Mouse (Mus musculus): ENCODE data around the gene Tspan11. TPM values are rescaled to one million over a fixed set of nuclear protein-coding genes. Genes with fewer than 3 reads are reported as not detected.

Gene Tspan11
- polyA plus RNA-seq, 1 experiment from 2014 or later, result 3.2 TPM

- H3K9me3 ChIP-seq (ENCODE audit: control insufficient read depth, low read length), result no peaks in the 10 kb centered on the region
These were observed 93.1 kb downstream of the Tspan11 start for GRCm38 (mm10) chr6:127980381-127981045.

GRCm38 (mm10) chr6:127981176-127981575, 93.8 kb downstream of the Tspan11 start:
- no peak overlapping the region for H3K9ac ChIP-seq (ENCODE audit: low read depth, low read length)
- H3K36me3 ChIP-seq (ENCODE audit: control insufficient read depth, insufficient read depth, low read length), result no peaks in the 10 kb centered on the region
- H3K4me1 ChIP-seq (ENCODE audit: control insufficient read depth, insufficient read depth, low read depth, low read length), result peaks cover 18% of the 10 kb centered on the region
- no peak overlapping the region for H3K27ac ChIP-seq (ENCODE audit: low read depth, low read length)
- no peak overlapping the region for H3K4me3 ChIP-seq (ENCODE audit: low read length)
- WGBS, result 51% methylated on average over 8 of the region's 8 CpGs
- no peak overlapping the region for H3K4me2 ChIP-seq (ENCODE audit: low read length)
- no peak for ATAC-seq
- H3K27me3 ChIP-seq (replicated peaks; ENCODE audit: control insufficient read depth, insufficient read depth, low read length), result no peaks in the 10 kb centered on the region; the same call in 1 of the 2 replicates
- H3K9me3 ChIP-seq (ENCODE audit: control insufficient read depth, low read length), result no peaks in the 10 kb centered on the region

More at GRCm38 (mm10) chr6:127980381-127981045, 93.1 kb downstream of the Tspan11 start:
- ATAC-seq, result no peak
- WGBS, result 45% methylated on average over 11 of the region's 11 CpGs
- no peak overlapping the region for H3K4me2 ChIP-seq (ENCODE audit: low read length)
- no peaks in the 10 kb centered on the region; the same call in 1 of the 2 replicates for H3K27me3 ChIP-seq (replicated peaks; ENCODE audit: control insufficient read depth, insufficient read depth, low read length)
- no peak overlapping the region for H3K4me3 ChIP-seq (ENCODE audit: low read length)
- H3K36me3 ChIP-seq (ENCODE audit: control insufficient read depth, insufficient read depth, low read length), result no peaks in the 10 kb centered on the region
- no peak overlapping the region for H3K27ac ChIP-seq (ENCODE audit: low read depth, low read length)
- peaks cover 14% of the 10 kb centered on the region for H3K4me1 ChIP-seq (ENCODE audit: control insufficient read depth, insufficient read depth, low read depth, low read length)
- H3K9ac ChIP-seq (ENCODE audit: low read depth, low read length), result no peak overlapping the region

DNA sequence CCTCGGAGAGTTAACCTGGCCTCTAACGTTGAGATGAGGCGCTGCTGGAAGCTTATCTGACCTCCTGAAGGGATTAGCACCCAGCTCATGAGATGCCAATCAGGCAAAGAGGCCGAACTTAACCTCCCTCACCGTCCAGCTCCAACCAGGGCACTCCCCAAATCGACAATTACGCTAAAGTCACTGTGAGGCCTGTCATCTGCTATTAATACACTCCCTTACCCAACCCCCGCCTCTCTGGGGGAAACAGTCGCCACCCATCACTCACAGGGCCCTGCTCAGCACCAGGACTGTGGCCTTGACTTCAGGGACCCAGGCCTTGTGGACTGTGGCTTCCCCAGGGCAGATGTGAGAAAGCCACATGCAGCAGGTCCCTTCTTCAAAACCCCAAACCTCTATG, 99.0 kb downstream of the Tspan11 start:
- Histone ChIP-seq H3K9me3 (ENCODE audit: control insufficient read depth, low read length) (no peaks in the 10 kb centered on the region), H3K4me3 (ENCODE audit: low read length) (no peak overlapping the region), H3K4me2 (ENCODE audit: low read length) (no peak overlapping the region), H3K9ac (ENCODE audit: low read depth, low read length) (no peak overlapping the region), H3K36me3 (ENCODE audit: control insufficient read depth, insufficient read depth, low read length) (no peaks in the 10 kb centered on the region), H3K27ac (ENCODE audit: low read depth, low read length) (no peak overlapping the region), H3K27me3 (replicated peaks; ENCODE audit: control insufficient read depth, insufficient read depth, low read length) (no peaks in the 10 kb centered on the region; the same call in 1 of the 2 replicates), H3K4me1 (ENCODE audit: control insufficient read depth, insufficient read depth, low read depth, low read length) (peaks cover 16% of the 10 kb centered on the region)
- no peak for ATAC-seq
- WGBS, result 63% methylated on average over 9 of the region's 9 CpGs

GRCm38 (mm10) chr6:127987374-127987773, 100.0 kb downstream of the Tspan11 start:
- WGBS, result 96% methylated on average over 14 of the region's 14 CpGs
- H3K9me3 ChIP-seq (ENCODE audit: control insufficient read depth, low read length), result no peaks in the 10 kb centered on the region
- no peak overlapping the region for H3K4me2 ChIP-seq (ENCODE audit: low read length)
- no peak overlapping the region for H3K4me3 ChIP-seq (ENCODE audit: low read length)
- no peak overlapping the region for H3K27ac ChIP-seq (ENCODE audit: low read depth, low read length)
- H3K4me1 ChIP-seq (ENCODE audit: control insufficient read depth, insufficient read depth, low read depth, low read length), result peaks cover 15% of the 10 kb centered on the region
- H3K27me3 ChIP-seq (replicated peaks; ENCODE audit: control insufficient read depth, insufficient read depth, low read length), result no peaks in the 10 kb centered on the region; the same call in 1 of the 2 replicates
- no peaks in the 10 kb centered on the region for H3K36me3 ChIP-seq (ENCODE audit: control insufficient read depth, insufficient read depth, low read length)
- no peak for ATAC-seq
- no peak overlapping the region for H3K9ac ChIP-seq (ENCODE audit: low read depth, low read length)

DNA sequence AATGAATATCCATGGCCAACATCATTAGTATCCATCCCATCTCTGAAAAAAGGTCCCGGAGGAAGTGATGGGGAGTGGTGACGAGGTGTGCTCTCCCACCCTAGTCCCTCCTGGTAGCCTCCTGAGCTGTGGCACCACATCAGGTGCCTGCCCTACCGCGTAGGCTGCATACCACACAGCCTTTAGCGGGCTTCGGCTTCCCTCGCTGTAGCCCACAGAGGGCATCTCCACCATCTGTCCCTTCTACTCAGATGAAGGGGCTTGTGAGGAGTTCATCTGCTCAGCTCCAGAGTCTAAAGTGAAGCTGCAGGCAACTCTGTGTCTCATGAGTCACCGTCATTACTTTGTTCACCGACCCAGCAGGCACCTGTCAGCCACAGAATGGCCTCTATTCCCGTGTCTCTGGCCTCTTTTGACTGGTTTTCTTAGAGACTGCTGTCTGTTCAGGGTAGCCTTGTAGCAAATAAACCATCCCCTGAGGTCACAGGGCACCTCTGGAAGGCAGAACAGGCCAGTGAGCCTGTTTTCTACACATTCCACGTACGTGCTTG, 101.6 kb downstream of the Tspan11 start:
- H3K27ac ChIP-seq (ENCODE audit: low read depth, low read length), result peak overlapping the region; percentile 63
- WGBS, result 62% methylated on average over 12 of the region's 12 CpGs
- H3K27me3 ChIP-seq (replicated peaks; ENCODE audit: control insufficient read depth, insufficient read depth, low read length), result no peaks in the 10 kb centered on the region
- ATAC-seq, result no peak
- H3K9ac ChIP-seq (ENCODE audit: low read depth, low read length), result no peak overlapping the region
- no peak overlapping the region for H3K4me3 ChIP-seq (ENCODE audit: low read length)
- H3K9me3 ChIP-seq (ENCODE audit: control insufficient read depth, low read length), result no peaks in the 10 kb centered on the region
- peaks cover 15% of the 10 kb centered on the region for H3K4me1 ChIP-seq (ENCODE audit: control insufficient read depth, insufficient read depth, low read depth, low read length)
- H3K4me2 ChIP-seq (ENCODE audit: low read length), result no peak overlapping the region
- no peaks in the 10 kb centered on the region for H3K36me3 ChIP-seq (ENCODE audit: control insufficient read depth, insufficient read depth, low read length)

DNA sequence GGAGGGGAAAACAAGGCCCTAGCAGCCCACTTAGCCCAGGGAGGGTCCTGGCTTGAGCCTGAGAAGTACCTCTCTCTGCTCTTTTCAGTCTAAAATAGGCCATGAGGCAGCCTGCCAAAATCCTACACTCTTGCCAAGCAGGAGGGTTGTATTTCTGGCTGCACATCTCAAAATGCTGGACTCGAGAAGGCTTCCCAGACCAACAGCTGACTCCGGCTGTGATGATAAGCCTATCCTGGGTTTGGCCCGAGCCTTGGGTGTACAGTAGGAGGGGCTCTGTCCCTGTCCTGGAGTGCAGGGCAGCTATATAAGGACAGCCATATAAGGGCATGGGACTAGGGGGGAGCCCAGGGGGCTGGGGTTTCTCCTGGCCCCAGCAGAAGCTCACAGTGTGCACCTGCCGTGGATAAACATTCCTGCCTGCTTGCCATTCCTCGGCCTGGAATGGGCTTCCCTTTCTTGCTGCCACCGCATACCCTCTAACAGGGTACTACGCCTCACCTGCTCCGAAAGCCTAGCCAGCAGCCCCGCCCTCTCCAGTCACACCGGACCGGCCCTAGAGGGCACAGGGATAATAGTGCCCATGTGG, 102.3 kb downstream of the Tspan11 start:
- Histone ChIP-seq H3K36me3 (ENCODE audit: control insufficient read depth, insufficient read depth, low read length) (no peaks in the 10 kb centered on the region), H3K27me3 (replicated peaks; ENCODE audit: control insufficient read depth, insufficient read depth, low read length) (no peaks in the 10 kb centered on the region), H3K4me2 (ENCODE audit: low read length) (no peak overlapping the region), H3K9me3 (ENCODE audit: control insufficient read depth, low read length) (no peaks in the 10 kb centered on the region), H3K9ac (ENCODE audit: low read depth, low read length) (no peak overlapping the region), H3K4me1 (ENCODE audit: control insufficient read depth, insufficient read depth, low read depth, low read length) (peaks cover 15% of the 10 kb centered on the region), H3K27ac (ENCODE audit: low read depth, low read length) (peak overlapping the region; percentile 63), H3K4me3 (ENCODE audit: low read length) (no peak overlapping the region)
- ATAC-seq, result peak; percentile 81
- 56% methylated on average over 11 of the region's 11 CpGs for WGBS

DNA sequence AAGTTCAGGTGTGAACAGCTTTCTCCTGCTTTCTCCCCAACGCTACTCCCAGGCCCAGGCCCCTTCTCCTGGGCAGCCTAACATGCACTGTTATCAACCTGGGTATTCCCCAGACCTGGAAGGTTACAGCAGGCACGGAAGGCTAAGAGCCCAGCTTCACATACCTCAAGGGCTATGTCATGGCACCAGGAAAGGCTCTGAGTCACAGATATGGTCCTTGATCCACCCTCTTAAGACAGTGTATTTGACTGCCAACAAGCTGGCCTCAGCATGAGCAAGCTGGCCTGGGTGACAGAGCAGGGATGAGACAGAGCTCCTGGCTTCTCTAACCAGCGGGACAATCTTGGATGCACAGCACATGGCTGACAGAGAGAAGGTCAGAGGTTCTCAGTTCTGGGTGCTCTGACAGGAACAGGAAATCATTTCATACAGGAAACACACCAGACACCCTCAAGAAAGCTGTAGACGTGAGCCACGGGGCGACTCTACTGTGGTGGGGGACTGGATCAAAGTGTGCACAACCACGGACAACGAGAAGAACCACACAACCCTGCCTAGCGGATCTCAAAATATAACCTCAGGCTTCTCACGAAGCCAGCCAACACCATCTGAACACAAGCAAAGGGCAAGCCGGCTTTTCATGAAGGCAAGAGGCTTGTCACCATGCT, 104.3 kb downstream of the Tspan11 start:
- Histone ChIP-seq H3K4me3 (ENCODE audit: low read length) (no peak overlapping the region), H3K27ac (ENCODE audit: low read depth, low read length) (no peak overlapping the region), H3K9ac (ENCODE audit: low read depth, low read length) (no peak overlapping the region), H3K4me1 (ENCODE audit: control insufficient read depth, insufficient read depth, low read depth, low read length) (peaks cover 11% of the 10 kb centered on the region), H3K9me3 (ENCODE audit: control insufficient read depth, low read length) (no peaks in the 10 kb centered on the region), H3K27me3 (replicated peaks; ENCODE audit: control insufficient read depth, insufficient read depth, low read length) (no peaks in the 10 kb centered on the region), H3K4me2 (ENCODE audit: low read length) (no peak overlapping the region), H3K36me3 (ENCODE audit: control insufficient read depth, insufficient read depth, low read length) (no peaks in the 10 kb centered on the region)
- ATAC-seq, result no peak
- WGBS, result 90% methylated on average over 11 of the region's 11 CpGs

GRCm38 (mm10) chr6:127992993-127993392, 105.6 kb downstream of the Tspan11 start:
- no peaks in the 10 kb centered on the region for H3K36me3 ChIP-seq (ENCODE audit: control insufficient read depth, insufficient read depth, low read length)

GRCm38 (mm10) chr6:127996928-127997327, 109.5 kb downstream of the Tspan11 start:
- no peak overlapping the region for H3K9ac ChIP-seq (ENCODE audit: low read depth, low read length)
- H3K27ac ChIP-seq (ENCODE audit: low read depth, low read length), result no peak overlapping the region
- no peaks in the 10 kb centered on the region for H3K36me3 ChIP-seq (ENCODE audit: control insufficient read depth, insufficient read depth, low read length)
- 79% methylated on average over 4 of the region's 5 CpGs for WGBS
- H3K4me1 ChIP-seq (ENCODE audit: control insufficient read depth, insufficient read depth, low read depth, low read length), result peaks cover 7% of the 10 kb centered on the region
- no peaks in the 10 kb centered on the region for H3K27me3 ChIP-seq (replicated peaks; ENCODE audit: control insufficient read depth, insufficient read depth, low read length)
- no peak overlapping the region for H3K4me3 ChIP-seq (ENCODE audit: low read length)
- no peaks in the 10 kb centered on the region for H3K9me3 ChIP-seq (ENCODE audit: control insufficient read depth, low read length)
- ATAC-seq, result no peak
- no peak overlapping the region for H3K4me2 ChIP-seq (ENCODE audit: low read length)

More at GRCm38 (mm10) chr6:127992993-127993392, 105.6 kb downstream of the Tspan11 start:
- H3K4me2 ChIP-seq (ENCODE audit: low read length), result no peak overlapping the region
- WGBS, result 56% methylated on average over 8 of the region's 8 CpGs
- H3K4me1 ChIP-seq (ENCODE audit: control insufficient read depth, insufficient read depth, low read depth, low read length), result peaks cover 11% of the 10 kb centered on the region
- no peaks in the 10 kb centered on the region for H3K9me3 ChIP-seq (ENCODE audit: control insufficient read depth, low read length)
- no peak overlapping the region for H3K4me3 ChIP-seq (ENCODE audit: low read length)
- ATAC-seq, result peak; percentile 24
- no peaks in the 10 kb centered on the region for H3K27me3 ChIP-seq (replicated peaks; ENCODE audit: control insufficient read depth, insufficient read depth, low read length)
- no peak overlapping the region for H3K9ac ChIP-seq (ENCODE audit: low read depth, low read length)
- H3K27ac ChIP-seq (ENCODE audit: low read depth, low read length), result no peak overlapping the region

All from hindbrain, embryonic 16.5 days (tissue).